ENCODE assay signal across 27 mouse cellular contexts in the genomic region with DNA sequence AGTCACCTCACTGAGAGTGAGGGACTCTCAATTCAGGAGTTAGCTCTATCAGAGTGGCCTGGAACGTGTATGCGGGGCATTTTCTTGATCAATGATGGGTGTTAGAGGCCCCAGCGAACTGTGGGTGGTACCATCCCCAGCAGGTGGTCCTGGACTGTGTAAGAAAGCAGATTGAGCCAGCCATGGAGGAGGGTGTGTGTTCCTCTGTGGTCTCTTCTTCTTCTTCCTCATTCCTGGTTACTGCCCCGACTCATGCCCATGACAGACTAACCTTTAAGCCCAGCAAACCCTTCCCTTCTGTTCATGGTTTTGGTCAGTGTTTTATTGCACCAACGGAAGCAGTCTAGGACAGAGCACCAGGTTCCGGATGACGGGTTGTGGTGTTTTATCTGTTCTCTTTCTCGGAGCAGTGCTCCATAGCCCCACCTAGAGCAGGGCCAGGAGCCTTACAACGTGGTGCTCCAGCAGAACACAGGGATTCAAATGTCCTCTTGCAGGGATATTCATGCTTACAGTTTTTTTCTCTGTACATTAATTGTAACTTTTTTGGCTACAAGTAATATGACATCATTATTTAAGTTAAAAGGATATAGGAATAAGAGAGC. TPM values are rescaled to one million over a fixed set of nuclear protein-coding genes. Genes with fewer than 3 reads are reported as not detected.
DNase-seq lines count a peak whose midpoint lies in the region; ATAC-seq and TF ChIP-seq lines count a peak whose summit lies in the region.
"Had no signal": no experiment of that assay in that cellular context is flagged by ENCODE, and none has a peak within 500 bp of the region (broad histone marks: within the 10 kb centered on the region; RNA-seq: fewer than 3 reads in every experiment).

No protein-coding gene starts in this region.

- H3K36me3 ChIP-seq in heart, adult 2 months (ENCODE audit: control insufficient read depth, insufficient read depth, low read length) = no peaks in the 10 kb centered on the region
- no peaks in the 10 kb centered on the region for H3K36me3 ChIP-seq in heart, embryonic 11.5 days (ENCODE audit: control insufficient read depth, insufficient read depth, low read length)
- no peaks in the 10 kb centered on the region; the same call in 1 of the 2 replicates for H3K36me3 ChIP-seq in liver, postnatal 0 days (replicated peaks; ENCODE audit: insufficient read depth, low read length)
- H3K36me3 ChIP-seq in liver, embryonic 11.5 days (ENCODE audit: control insufficient read depth, insufficient read depth, low read length) = no peaks in the 10 kb centered on the region
- peaks cover 0 to 7% of the 10 kb centered on the region in 2 experiments; a peak in 2 of 4 replicates for H3K36me3 ChIP-seq in MEL (ENCODE audit: control insufficient read depth in 1 of 2, insufficient read depth in 2 of 2, low read length in 2 of 2)
- H3K36me3 ChIP-seq: heart, embryonic 12.5 days had no signal

- no peak for TF ChIP-seq RAD21 in MEL (IDR thresholded peaks at IDR 0.05; ENCODE audit: low read depth, low read length)

- no peak overlapping the region for H3K4me2 ChIP-seq in heart, embryonic 11.5 days
- H3K4me2 ChIP-seq in liver, postnatal 0 days (ENCODE audit: low read depth, low read length) = no peak overlapping the region
- no peak overlapping the region for H3K4me2 ChIP-seq in liver, embryonic 11.5 days
- H3K4me2 ChIP-seq: heart, embryonic 12.5 days; lung, embryonic 14.5 days; neural tube, embryonic 12.5 days had no signal

- H3K79me2 ChIP-seq in heart, adult 2 months (replicated peaks; ENCODE audit: control insufficient read depth, insufficient read depth, low read length) = no peaks in the 10 kb centered on the region
- H3K79me2 ChIP-seq in MEL (ENCODE audit: control insufficient read depth, insufficient read depth, low read length, poor library complexity) = no peaks in the 10 kb centered on the region

- H3K9me3 ChIP-seq in heart, embryonic 11.5 days (replicated peaks; ENCODE audit: control insufficient read depth, low read length) = no peaks in the 10 kb centered on the region
- H3K9me3 ChIP-seq in liver, postnatal 0 days (ENCODE audit: low read length) = no peaks in the 10 kb centered on the region
- no peaks in the 10 kb centered on the region for H3K9me3 ChIP-seq in liver, embryonic 11.5 days (ENCODE audit: control insufficient read depth, low read length)
- no peaks in the 10 kb centered on the region for H3K9me3 ChIP-seq in MEL (replicated peaks; ENCODE audit: insufficient read depth, low read length)
- H3K9me3 ChIP-seq: neural tube, embryonic 12.5 days had no signal

- no peak for TF ChIP-seq EP300 in heart, adult 2 months (IDR thresholded peaks at IDR 0.05; ENCODE audit: insufficient read depth, low read depth, low read length)
- no peak for TF ChIP-seq EP300 in liver, postnatal 0 days (IDR thresholded peaks at IDR 0.05; ENCODE audit: low read depth)
- TF ChIP-seq EP300 in MEL (IDR thresholded peaks at IDR 0.05; ENCODE audit: low read depth in 1 of 2, low read length in 2 of 2) = no peak

- TF ChIP-seq POLR2A in heart, adult 2 months (IDR thresholded peaks at IDR 0.05; ENCODE audit: insufficient read depth, low read depth, low read length) = no peak
- TF ChIP-seq POLR2A in MEL (IDR thresholded peaks at IDR 0.05; ENCODE audit: control insufficient read depth in 1 of 2, insufficient read depth in 1 of 2, low read depth in 1 of 2, low read length in 2 of 2, poor library complexity in 1 of 2) = no peak

- WGBS in heart, adult 2 months = 82% methylated on average over 9 of the region's 9 CpGs
- WGBS in heart, embryonic 11.5 days (ENCODE audit: insufficient replicate concordance) = 79% methylated on average over 9 of the region's 9 CpGs
- 79% methylated on average over 9 of the region's 9 CpGs for WGBS in liver, postnatal 0 days (ENCODE audit: insufficient replicate concordance)
- 65% methylated on average over 9 of the region's 9 CpGs for WGBS in liver, embryonic 11.5 days

- TF ChIP-seq CTCF in heart, adult 2 months (IDR thresholded peaks at IDR 0.05) = 0 out of 2 replicates have a peak, but pooled peaks have one; percentile 10
- peak; percentile 28 for TF ChIP-seq CTCF in liver, postnatal 0 days (IDR thresholded peaks at IDR 0.05; ENCODE audit: low read depth)
- TF ChIP-seq CTCF in MEL (IDR thresholded peaks at IDR 0.05 in 2 of 3, conservative IDR thresholded peaks at IDR 0.05 in 1 of 3; ENCODE audit: control insufficient read depth in 1 of 3, insufficient read depth in 1 of 3, low read depth in 2 of 3, low read length in 3 of 3, poor library complexity in 1 of 3, severe bottlenecking in 1 of 3) = peak; percentile 15 to 48 (median 34); a peak in 5 of 6 replicates

- no peak overlapping the region for H3K9ac ChIP-seq in heart, adult 2 months (ENCODE audit: low read depth, low read length)
- H3K9ac ChIP-seq in heart, embryonic 11.5 days (ENCODE audit: low read depth, low read length) = no peak overlapping the region
- H3K9ac ChIP-seq in liver, postnatal 0 days (replicated peaks) = no peak overlapping the region
- H3K9ac ChIP-seq in liver, embryonic 11.5 days (ENCODE audit: low read depth, low read length) = no peak overlapping the region
- H3K9ac ChIP-seq in MEL (ENCODE audit: control insufficient read depth, low read depth, low read length, poor library complexity, severe bottlenecking) = no peak overlapping the region
- H3K9ac ChIP-seq: heart, embryonic 12.5 days; lung, embryonic 14.5 days; neural tube, embryonic 12.5 days had no signal

- H3K27ac ChIP-seq in heart, adult 2 months = no peak overlapping the region
- H3K27ac ChIP-seq in heart, embryonic 11.5 days (ENCODE audit: low read depth, low read length) = no peak overlapping the region
- no peak overlapping the region for H3K27ac ChIP-seq in liver, postnatal 0 days (ENCODE audit: low read depth)
- H3K27ac ChIP-seq in liver, embryonic 11.5 days (ENCODE audit: low read depth, low read length) = no peak overlapping the region
- H3K27ac ChIP-seq in MEL (ENCODE audit: control insufficient read depth, low read depth, low read length) = no peak overlapping the region
- H3K27ac ChIP-seq: hindbrain, postnatal 0 days; neural tube, embryonic 12.5 days had no signal

- no peak overlapping the region for H3K4me3 ChIP-seq in heart, adult 2 months
- no peak overlapping the region for H3K4me3 ChIP-seq in heart, embryonic 11.5 days (ENCODE audit: low read depth, low read length)
- H3K4me3 ChIP-seq in liver, postnatal 0 days (ENCODE audit: low read depth, low read length) = no peak overlapping the region
- no peak overlapping the region for H3K4me3 ChIP-seq in liver, embryonic 11.5 days (ENCODE audit: low read depth, low read length)
- H3K4me3 ChIP-seq in MEL (ENCODE audit: control insufficient read depth in 1 of 2, insufficient read depth in 1 of 2, low read depth in 2 of 2, low read length in 2 of 2) = no peak overlapping the region
- H3K4me3 ChIP-seq: erythroblast, embryonic 14.5 days; heart, embryonic 12.5 days; neural tube, embryonic 12.5 days had no signal

- DNase-seq in heart, adult 2 months = no peak
- no peak for DNase-seq in liver, postnatal 0 days
- DNase-seq in liver, embryonic 11.5 days (ENCODE audit: low spot score) = no peak
- peak; percentile 50 for DNase-seq in MEL (ENCODE audit: low read depth, low spot score)
- no peak for DNase-seq in cerebellum, postnatal 14 days
- DNase-seq in right cerebral cortex, adult 18-20 months = no peak
- DNase-seq: cerebellum, postnatal 36 days; gastrocnemius, postnatal 25 days; heart, postnatal 36 days; kidney, adult 8-10 months; layer of hippocampus, postnatal 36 days; left cerebral cortex, postnatal 4 days; lung, embryonic 14.5 days; right cerebral cortex, postnatal 25 days; thymus, postnatal 25 days had no signal

- H3K4me1 ChIP-seq in heart, adult 2 months (ENCODE audit: control insufficient read depth, insufficient read depth, low read length) = no peaks in the 10 kb centered on the region
- no peaks in the 10 kb centered on the region for H3K4me1 ChIP-seq in heart, embryonic 11.5 days (ENCODE audit: control insufficient read depth, insufficient read depth, low read length)
- H3K4me1 ChIP-seq in liver, postnatal 0 days (ENCODE audit: insufficient read depth) = no peaks in the 10 kb centered on the region
- H3K4me1 ChIP-seq in liver, embryonic 11.5 days (replicated peaks; ENCODE audit: control insufficient read depth, insufficient read depth, low read length) = no peaks in the 10 kb centered on the region
- H3K4me1 ChIP-seq in MEL (ENCODE audit: control insufficient read depth in 1 of 2, insufficient read depth in 2 of 2, low read length in 2 of 2) = peaks cover 8 to 11% of the 10 kb centered on the region in 2 experiments
- H3K4me1 ChIP-seq: heart, embryonic 12.5 days; neural tube, embryonic 12.5 days had no signal

- no peaks in the 10 kb centered on the region for H3K27me3 ChIP-seq in heart, adult 2 months (ENCODE audit: control insufficient read depth, insufficient read depth, low read length)
- no peaks in the 10 kb centered on the region for H3K27me3 ChIP-seq in heart, embryonic 11.5 days (ENCODE audit: control insufficient read depth, insufficient read depth, low read length)
- no peaks in the 10 kb centered on the region for H3K27me3 ChIP-seq in liver, postnatal 0 days (ENCODE audit: insufficient read depth, low read length)
- no peaks in the 10 kb centered on the region for H3K27me3 ChIP-seq in liver, embryonic 11.5 days (replicated peaks; ENCODE audit: control insufficient read depth, insufficient read depth, low read length)
- H3K27me3 ChIP-seq in MEL (ENCODE audit: control insufficient read depth in 1 of 2, insufficient read depth in 2 of 2, low read length in 2 of 2) = no peaks in the 10 kb centered on the region
- H3K27me3 ChIP-seq: heart, embryonic 12.5 days; neural tube, embryonic 12.5 days had no signal

- ATAC-seq in heart, embryonic 11.5 days (replicated peaks; ENCODE audit: insufficient number of reproducible peaks, low FRiP score, low TSS enrichment) = no peak
- ATAC-seq in liver, postnatal 0 days = no peak
- ATAC-seq in liver, embryonic 11.5 days (replicated peaks; ENCODE audit: low FRiP score) = no peak
- ATAC-seq in megakaryocyte progenitor cell, adult 5-6 weeks (replicated peaks; ENCODE audit: poor library complexity) = peak; percentile 68
- ATAC-seq: forebrain, embryonic 14.5 days; hindbrain, postnatal 0 days had no signal

- intact Hi-C loops in heart, adult 2 months (cut with DNase I) = no loop called here

RNA-seq across cellular contexts. Expression of gene Bbs9, which starts 18.8 kb away (rescaled TPM):
- total RNA-seq in heart, adult 2 months (2021) = 10 to 100 TPM; 11.9 to 12.4 TPM
- polyA plus RNA-seq in heart, adult 2 months (2012; rRNA removed) = 6.3 and 9.0 TPM in 2 replicates
- 8.2 and 8.6 TPM in 2 replicates for polyA plus RNA-seq in heart, embryonic 11.5 days (2014; fragmentation: Nextera tagmentation; extraction: Ambion mirVana)
- 1.6 and 1.8 TPM in 2 replicates for polyA plus RNA-seq in liver, postnatal 0 days (2015; fragmentation: Nextera tagmentation; extraction: Ambion mirVana)
- polyA plus RNA-seq in liver, embryonic 11.5 days (2014; fragmentation: Nextera tagmentation; extraction: Ambion mirVana) = 7.8 and 8.7 TPM in 2 replicates
- total RNA-seq in MEL (2012; rRNA removed) = 15.1 and 18.5 TPM in 2 replicates
- 10 to 100 TPM in 1 of 2 experiments, not detected in 1; 19.5 TPM for polyA plus RNA-seq in MEL (2012; ENCODE audit: insufficient read depth in 1 of 2, insufficient read length in 2 of 2, low read depth in 1 of 2, low replicate concordance in 2 of 2, missing spikeins in 1 of 2)
- 16.9 and 20.8 TPM in 2 replicates for total RNA-seq in megakaryocyte progenitor cell, adult 5-6 weeks (2015)
- total RNA-seq in megakaryocyte progenitor cell, adult 5-6 weeks (2017) = 18.9 and 21.3 TPM in 2 replicates
- polyA plus RNA-seq: erythroblast, embryonic 14.5 days had no signal

RNA-seq across cellular contexts. Expression of gene Rp9, which starts 24.8 kb away (rescaled TPM):
- total RNA-seq in heart, adult 2 months (2021) = 10 to 100 TPM; 42.6 to 46.1 TPM
- 35.1 and 39.5 TPM in 2 replicates for polyA plus RNA-seq in heart, adult 2 months (2012; rRNA removed)
- 42.4 and 48.0 TPM in 2 replicates for polyA plus RNA-seq in heart, embryonic 11.5 days (2014; fragmentation: Nextera tagmentation; extraction: Ambion mirVana)
- 42.2 and 47.9 TPM in 2 replicates for polyA plus RNA-seq in liver, postnatal 0 days (2015; fragmentation: Nextera tagmentation; extraction: Ambion mirVana)
- 74.2 and 79.8 TPM in 2 replicates for polyA plus RNA-seq in liver, embryonic 11.5 days (2014; fragmentation: Nextera tagmentation; extraction: Ambion mirVana)
- total RNA-seq in MEL (2012; rRNA removed) = 334 and 405 TPM in 2 replicates
- polyA plus RNA-seq in MEL (2012; ENCODE audit: insufficient read depth in 1 of 2, insufficient read length in 2 of 2, low read depth in 1 of 2, low replicate concordance in 2 of 2, missing spikeins in 1 of 2) = 100 to 1,000 TPM; 225 to 417 TPM
- 129 and 142 TPM in 2 replicates for total RNA-seq in megakaryocyte progenitor cell, adult 5-6 weeks (2015)
- 178 and 208 TPM in 2 replicates for total RNA-seq in megakaryocyte progenitor cell, adult 5-6 weeks (2017)

RNA-seq across cellular contexts. Expression of gene Gm17545, which starts 40.2 kb away (rescaled TPM):
- total RNA-seq in heart, adult 2 months (2021) = not detected
- not detected in 2 replicates for polyA plus RNA-seq in heart, adult 2 months (2012; rRNA removed)
- polyA plus RNA-seq in heart, embryonic 11.5 days (2014; fragmentation: Nextera tagmentation; extraction: Ambion mirVana) = not detected in 2 replicates
- polyA plus RNA-seq in liver, postnatal 0 days (2015; fragmentation: Nextera tagmentation; extraction: Ambion mirVana) = not detected in 2 replicates
- not detected in 2 replicates for polyA plus RNA-seq in liver, embryonic 11.5 days (2014; fragmentation: Nextera tagmentation; extraction: Ambion mirVana)
- total RNA-seq in MEL (2012; rRNA removed) = not detected in 2 replicates
- polyA plus RNA-seq in MEL (2012; ENCODE audit: insufficient read depth in 1 of 2, insufficient read length in 2 of 2, low read depth in 1 of 2, low replicate concordance in 2 of 2, missing spikeins in 1 of 2) = not detected
- total RNA-seq in megakaryocyte progenitor cell, adult 5-6 weeks (2015) = not detected in 2 replicates
- total RNA-seq in megakaryocyte progenitor cell, adult 5-6 weeks (2017) = not detected in 2 replicates
- total RNA-seq: adrenal gland, adult 18-20 months; gastrocnemius, postnatal 25 days; heart, postnatal 36 days; hindbrain, postnatal 0 days; layer of hippocampus, postnatal 36 days; left cerebral cortex, postnatal 4 days; monocyte, adult 5-6 weeks had no signal
- polyA plus RNA-seq: embryonic facial prominence, embryonic 11.5 days; erythroblast, embryonic 14.5 days; forebrain, embryonic 14.5 days; heart, embryonic 12.5 days; hindbrain, postnatal 0 days; large intestine, adult 2 months; lung, embryonic 14.5 days; neural tube, embryonic 12.5 days; stomach, embryonic 16.5 days had no signal
